Mouse (Mus musculus): ENCODE results near the gene Relb.

The Relb gene

GRCm38 (mm10) chr7:19629361-19629734 lies at the start of gene Relb:
Relb (minus strand) TSS chr7:19629438.
- DNase-seq, result peak; percentile 98

GRCm38 (mm10) chr7:19678901-19679300 lies 49.7 kb upstream of the Relb start:
- no peak for DNase-seq

- no peak for DNase-seq
Measured at GRCm38 (mm10) chr7:19677872-19678271, 48.6 kb upstream of the Relb start, which contains the start of gene Apoc2. Apoc2 (minus strand) TSS chr7:19677941.

- peak in 1 of 2 experiments; percentile 24 for DNase-seq
Measured at GRCm38 (mm10) chr7:19676662-19677061, 47.4 kb upstream of the Relb start.

- DNase-seq, result no peak
Measured at GRCm38 (mm10) chr7:19675824-19676223, 46.6 kb upstream of the Relb start.

GRCm38 (mm10) chr7:19673083-19673699 lies 44.0 kb upstream of the Relb start:
- DNase-seq, result peak; percentile 26 to 35

- no peak for DNase-seq
Measured at GRCm38 (mm10) chr7:19671511-19671910, 42.3 kb upstream of the Relb start.

- DNase-seq, result peak; percentile 97 to 98
Measured at GRCm38 (mm10) chr7:19668947-19669721, 39.9 kb upstream of the Relb start.

- no peak for DNase-seq
Measured at GRCm38 (mm10) chr7:19667434-19667833, 38.2 kb upstream of the Relb start.

- DNase-seq, result peak in 1 of 2 experiments; percentile 32
Measured at GRCm38 (mm10) chr7:19666750-19667149, 37.5 kb upstream of the Relb start.

GRCm38 (mm10) chr7:19664955-19665841 lies 36.0 kb upstream of the Relb start, which contains the start of gene Clptm1:
Clptm1 (minus strand) TSS chr7:19665033.
- DNase-seq, result peak; percentile 99

- no peak for DNase-seq
Measured at GRCm38 (mm10) chr7:19664455-19664954, 35.3 kb upstream of the Relb start.

- peak; percentile 21 to 28 for DNase-seq
Measured at GRCm38 (mm10) chr7:19663940-19664339, 34.7 kb upstream of the Relb start.

GRCm38 (mm10) chr7:19652614-19653013 lies 23.4 kb upstream of the Relb start:
- DNase-seq, result no peak

GRCm38 (mm10) chr7:19651063-19651786 lies 22.0 kb upstream of the Relb start:
- DNase-seq, result no peak

GRCm38 (mm10) chr7:19641223-19641622 lies 12.0 kb upstream of the Relb start:
- DNase-seq, result no peak

- no peak for DNase-seq
Measured at GRCm38 (mm10) chr7:19635074-19635827, 6.0 kb upstream of the Relb start.

- DNase-seq, result no peak
Measured at GRCm38 (mm10) chr7:19634591-19634990, 5.4 kb upstream of the Relb start.

GRCm38 (mm10) chr7:19633855-19634254 lies 4.6 kb upstream of the Relb start:
- no peak for DNase-seq

- no peak for DNase-seq
Measured at GRCm38 (mm10) chr7:19633197-19633596, 4.0 kb upstream of the Relb start.

GRCm38 (mm10) chr7:19632720-19633119 lies 3.5 kb upstream of the Relb start:
- DNase-seq, result no peak
